Mouse (Mus musculus): ENCODE measurements around the gene Zfp810. TPM values are rescaled to one million over a fixed set of nuclear protein-coding genes. Genes with fewer than 3 reads are reported as not detected.

Zfp810 gene
- total RNA-seq, 1 experiment from 2014 or later, result 11.0 TPM

- peak; percentile 67 for DNase-seq
These were observed 48.0 kb downstream of the Zfp810 start, which contains the start of gene Zfp599 for GRCm38 (mm10) chr9:22259184-22260091. Gene Zfp599, minus strand, starts transcription at chr9:22259895.

GRCm38 (mm10) chr9:22258784-22259183 is 48.7 kb downstream of the Zfp810 start:
- no peak for DNase-seq

- DNase-seq, result no peak
These were observed 50.9 kb downstream of the Zfp810 start for GRCm38 (mm10) chr9:22256579-22256978.

- no peak for DNase-seq
These were observed 63.2 kb downstream of the Zfp810 start for GRCm38 (mm10) chr9:22244242-22244641.

GRCm38 (mm10) chr9:22240001-22240400 is 67.4 kb downstream of the Zfp810 start:
- no peak for DNase-seq

- no peak for DNase-seq
These were observed 76.9 kb downstream of the Zfp810 start for GRCm38 (mm10) chr9:22230556-22230955.

GRCm38 (mm10) chr9:22230061-22230460 is 77.4 kb downstream of the Zfp810 start:
- DNase-seq, result no peak

GRCm38 (mm10) chr9:22229386-22230026 is 77.9 kb downstream of the Zfp810 start:
- no peak for DNase-seq

- DNase-seq, result no peak
These were observed 80.6 kb downstream of the Zfp810 start for GRCm38 (mm10) chr9:22226846-22227245.

Other genes starting within 250 kb of the Zfp810 start
- gene Gm49318, start 236.4 kb downstream of the Zfp810 start, total RNA-seq (2021), result not detected in 2 replicates
- gene Zfp653, start 236.3 kb downstream of the Zfp810 start, total RNA-seq (2021), result 9.4 and 12.4 TPM in 2 replicates
- 45.7 and 60.4 TPM in 2 replicates for gene Ecsit, start 222.2 kb downstream of the Zfp810 start, total RNA-seq (2021)
- 0.46 and 0.76 TPM in 2 replicates for gene Cnn1, start 208.4 kb downstream of the Zfp810 start, total RNA-seq (2021)
- gene Elof1, start 190.5 kb downstream of the Zfp810 start, total RNA-seq (2021), result 75.1 and 75.8 TPM in 2 replicates
- gene Acp5, start 171.9 kb downstream of the Zfp810 start, total RNA-seq (2021), result 19.0 and 25.4 TPM in 2 replicates
- gene Pigyl, start 150.8 kb downstream of the Zfp810 start, total RNA-seq (2021), result 52.5 and 64.8 TPM in 2 replicates
- 2.4 and 3.2 TPM in 2 replicates for gene Zfp872, start 119.6 kb downstream of the Zfp810 start, total RNA-seq (2021)
- 46.4 and 52.1 TPM in 2 replicates for gene Zfp809, start 81.9 kb downstream of the Zfp810 start, total RNA-seq (2021)
- gene Zfp599, start 47.8 kb downstream of the Zfp810 start, total RNA-seq (2021), result 0.82 and 1.1 TPM in 2 replicates
- 8.6 and 15.6 TPM in 2 replicates for gene Anln, start 81.5 kb upstream of the Zfp810 start, total RNA-seq (2021)
- 6.6 and 7.2 TPM in 2 replicates for gene 9530077C05Rik, start 103.9 kb upstream of the Zfp810 start, total RNA-seq (2021)
- gene Gm17545, start 146.6 kb upstream of the Zfp810 start, total RNA-seq (2021), result not detected in 2 replicates
- gene Rp9, start 162.1 kb upstream of the Zfp810 start, total RNA-seq (2021), result 38.4 and 42.4 TPM in 2 replicates
- gene Bbs9, start 168.1 kb upstream of the Zfp810 start, total RNA-seq (2021), result 11.3 and 15.3 TPM in 2 replicates